In genomic region chr6:13797389-13797788, GRCm38 (mm10) we compare ENCODE assay signal across 17 mouse cellular contexts.
"Had no signal": no experiment of that assay in that cellular context is flagged by ENCODE, and none has a peak within 500 bp of the region (broad histone marks: within the 10 kb centered on the region; RNA-seq: fewer than 3 reads in every experiment).

No protein-coding gene starts in this region.

- H3K27ac ChIP-seq: liver, embryonic 15.5 days; lung, embryonic 15.5 days; macrophage; midbrain, embryonic 13.5 days; midbrain, embryonic 15.5 days; neural tube, embryonic 12.5 days had no signal

- H3K4me3 ChIP-seq: liver, embryonic 15.5 days; lung, embryonic 15.5 days; megakaryocyte, embryonic 14.5 days; midbrain, embryonic 13.5 days; midbrain, embryonic 15.5 days; neural tube, embryonic 12.5 days had no signal

- H3K4me1 ChIP-seq: liver, embryonic 15.5 days; midbrain, embryonic 13.5 days; midbrain, embryonic 15.5 days; neural tube, embryonic 12.5 days had no signal

- H3K4me2 ChIP-seq: liver, embryonic 15.5 days; lung, embryonic 15.5 days; midbrain, embryonic 11.5 days; midbrain, embryonic 13.5 days; midbrain, embryonic 15.5 days; neural tube, embryonic 12.5 days had no signal

- H3K9me3 ChIP-seq: liver, embryonic 15.5 days; lung, embryonic 15.5 days; megakaryocyte, embryonic 14.5 days; midbrain, embryonic 13.5 days; midbrain, embryonic 15.5 days; neural tube, embryonic 12.5 days had no signal

- DNase-seq: liver, postnatal 0 days; lung, adult 2 months; lung, postnatal 14 days; lung, postnatal 36 days; right cerebral cortex, postnatal 14 days; thymus, adult 18-20 months; thymus, postnatal 14 days; thymus, postnatal 36 days had no signal

- ATAC-seq: liver, postnatal 0 days; lung, postnatal 0 days; midbrain, embryonic 13.5 days; midbrain, embryonic 15.5 days had no signal

- H3K36me3 ChIP-seq: liver, embryonic 15.5 days; lung, embryonic 15.5 days; midbrain, embryonic 13.5 days; midbrain, embryonic 15.5 days; neural tube, embryonic 12.5 days had no signal

- H3K9ac ChIP-seq: liver, embryonic 15.5 days; liver, postnatal 0 days; lung, embryonic 15.5 days; midbrain, embryonic 13.5 days; midbrain, embryonic 15.5 days; neural tube, embryonic 12.5 days had no signal

- H3K27me3 ChIP-seq: liver, embryonic 15.5 days; lung, embryonic 15.5 days; megakaryocyte, embryonic 14.5 days; midbrain, embryonic 13.5 days; midbrain, embryonic 15.5 days; neural tube, embryonic 12.5 days had no signal
